Mouse (Mus musculus): ENCODE data around the gene Fam120b. TPM values are rescaled to one million over a fixed set of nuclear protein-coding genes. Genes with fewer than 3 reads are reported as not detected.
A peak's percentile ranks its signal among the peaks of the same experiment; 100 is the strongest.

Fam120b gene
- polyA plus RNA-seq, 1 experiment from 2014 or later: 32.2 TPM

GRCm38 (mm10) chr17:15370401-15370800, 25.6 kb upstream of the Fam120b start:
- Histone ChIP-seq H3K36me3 (ENCODE audit: control insufficient read depth, insufficient read depth, low read length) (peaks cover 29% of the 10 kb centered on the region), H3K4me2 (peak overlapping the region; percentile 56), H3K9me3 (ENCODE audit: control insufficient read depth, low read length) (no peaks in the 10 kb centered on the region), H3K4me1 (ENCODE audit: control insufficient read depth, insufficient read depth, low read length) (peaks cover 46% of the 10 kb centered on the region), H3K27ac (ENCODE audit: low read depth, low read length) (no peak overlapping the region), H3K9ac (ENCODE audit: low read length) (0 out of 2 replicates have a peak overlapping the region, but pooled peaks have one; percentile 20), H3K27me3 (ENCODE audit: control insufficient read depth, insufficient read depth, low read length) (no peaks in the 10 kb centered on the region; the same call in 1 of the 2 replicates), H3K4me3 (ENCODE audit: low read depth, low read length) (peak overlapping the region; percentile 20)
- WGBS: 95% methylated on average over 14 of the region's 14 CpGs
- DNase-seq (ENCODE audit: low spot score, missing footprints): no peak
- ATAC-seq (ENCODE audit: low FRiP score): no peak

GRCm38 (mm10) chr17:15371967-15372835, 23.8 kb upstream of the Fam120b start:
- peak overlapping the region; percentile 87 for H3K4me3 ChIP-seq (ENCODE audit: low read depth, low read length)
- H3K27me3 ChIP-seq (ENCODE audit: control insufficient read depth, insufficient read depth, low read length): no peaks in the 10 kb centered on the region; the same call in 1 of the 2 replicates
- ATAC-seq (ENCODE audit: low FRiP score) (peak; percentile 68), DNase-seq (ENCODE audit: low spot score, missing footprints) (peak; percentile 93)
- H3K4me2 ChIP-seq: peak overlapping the region; percentile 56
- peaks cover 29% of the 10 kb centered on the region for H3K36me3 ChIP-seq (ENCODE audit: control insufficient read depth, insufficient read depth, low read length)
- no peaks in the 10 kb centered on the region for H3K9me3 ChIP-seq (ENCODE audit: control insufficient read depth, low read length)
- peaks cover 48% of the 10 kb centered on the region for H3K4me1 ChIP-seq (ENCODE audit: control insufficient read depth, insufficient read depth, low read length)
- 26% methylated on average over 17 of the region's 17 CpGs for WGBS
- H3K27ac ChIP-seq (ENCODE audit: low read depth, low read length): peak overlapping the region; percentile 65
- H3K9ac ChIP-seq (ENCODE audit: low read length): peak overlapping the region; percentile 80

GRCm38 (mm10) chr17:15372931-15373652, 22.9 kb upstream of the Fam120b start:
- Histone ChIP-seq H3K9ac (ENCODE audit: low read length) (peak overlapping the region; percentile 80), H3K9me3 (ENCODE audit: control insufficient read depth, low read length) (no peaks in the 10 kb centered on the region), H3K36me3 (ENCODE audit: control insufficient read depth, insufficient read depth, low read length) (peaks cover 27% of the 10 kb centered on the region), H3K4me2 (peak overlapping the region; percentile 56), H3K27ac (ENCODE audit: low read depth, low read length) (peak overlapping the region; percentile 65), H3K4me3 (ENCODE audit: low read depth, low read length) (peak overlapping the region; percentile 87), H3K27me3 (ENCODE audit: control insufficient read depth, insufficient read depth, low read length) (peaks cover 3% of the 10 kb centered on the region; the same call in 1 of the 2 replicates), H3K4me1 (ENCODE audit: control insufficient read depth, insufficient read depth, low read length) (peaks cover 57% of the 10 kb centered on the region)
- ATAC-seq (ENCODE audit: low FRiP score) (no peak), DNase-seq (ENCODE audit: low spot score, missing footprints) (peak; percentile 88)
- WGBS: 62% methylated on average over 15 of the region's 15 CpGs

GRCm38 (mm10) chr17:15374321-15375141, 21.5 kb upstream of the Fam120b start:
- Histone ChIP-seq H3K4me2 (peak overlapping the region; percentile 56), H3K27ac (ENCODE audit: low read depth, low read length) (peak overlapping the region; percentile 93), H3K27me3 (ENCODE audit: control insufficient read depth, insufficient read depth, low read length) (peaks cover 3% of the 10 kb centered on the region; the same call in 1 of the 2 replicates), H3K9me3 (ENCODE audit: control insufficient read depth, low read length) (no peaks in the 10 kb centered on the region), H3K4me1 (ENCODE audit: control insufficient read depth, insufficient read depth, low read length) (peaks cover 72% of the 10 kb centered on the region), H3K36me3 (ENCODE audit: control insufficient read depth, insufficient read depth, low read length) (peaks cover 14% of the 10 kb centered on the region), H3K9ac (ENCODE audit: low read length) (peak overlapping the region; percentile 80), H3K4me3 (ENCODE audit: low read depth, low read length) (peak overlapping the region; percentile 87)
- WGBS: 1% methylated on average over 50 of the region's 50 CpGs
- DNase-seq (ENCODE audit: low spot score, missing footprints) (peak; percentile 93), ATAC-seq (ENCODE audit: low FRiP score) (no peak)

- WGBS: under 1% methylated on average over 18 of the region's 18 CpGs
- ATAC-seq (ENCODE audit: low FRiP score) (no peak), DNase-seq (ENCODE audit: low spot score, missing footprints) (no peak)
- no peaks in the 10 kb centered on the region for H3K9me3 ChIP-seq (ENCODE audit: control insufficient read depth, low read length)
- peak overlapping the region; percentile 56 for H3K4me2 ChIP-seq
- peak overlapping the region; percentile 93 for H3K27ac ChIP-seq (ENCODE audit: low read depth, low read length)
- H3K9ac ChIP-seq (ENCODE audit: low read length): peak overlapping the region; percentile 80
- H3K27me3 ChIP-seq (ENCODE audit: control insufficient read depth, insufficient read depth, low read length): peaks cover 6% of the 10 kb centered on the region; the same call in 1 of the 2 replicates
- peak overlapping the region; percentile 87 for H3K4me3 ChIP-seq (ENCODE audit: low read depth, low read length)
- peaks cover 72% of the 10 kb centered on the region for H3K4me1 ChIP-seq (ENCODE audit: control insufficient read depth, insufficient read depth, low read length)
- H3K36me3 ChIP-seq (ENCODE audit: control insufficient read depth, insufficient read depth, low read length): peaks cover 7% of the 10 kb centered on the region
Observed at GRCm38 (mm10) chr17:15375224-15375623, 20.8 kb upstream of the Fam120b start.

- Histone ChIP-seq H3K4me3 (ENCODE audit: low read depth, low read length) (peak overlapping the region; percentile 87), H3K27ac (ENCODE audit: low read depth, low read length) (peak overlapping the region; percentile 93), H3K9ac (ENCODE audit: low read length) (peak overlapping the region; percentile 80), H3K4me2 (peak overlapping the region; percentile 56), H3K4me1 (ENCODE audit: control insufficient read depth, insufficient read depth, low read length) (peaks cover 72% of the 10 kb centered on the region), H3K36me3 (ENCODE audit: control insufficient read depth, insufficient read depth, low read length) (peaks cover under 1% of the 10 kb centered on the region; the same call in 1 of the 2 replicates), H3K27me3 (ENCODE audit: control insufficient read depth, insufficient read depth, low read length) (peaks cover 8% of the 10 kb centered on the region; the same call in 1 of the 2 replicates), H3K9me3 (ENCODE audit: control insufficient read depth, low read length) (no peaks in the 10 kb centered on the region)
- peak; percentile 97 for DNase-seq (ENCODE audit: low spot score, missing footprints)
- peak; percentile 71 for ATAC-seq (ENCODE audit: low FRiP score)
- under 1% methylated on average over 68 of the region's 69 CpGs for whole genome bisulfite sequencing
Observed at GRCm38 (mm10) chr17:15375701-15376493, 20.1 kb upstream of the Fam120b start.

- H3K9ac ChIP-seq (ENCODE audit: low read length): peak within 1 kb of the TSS; percentile 80
- H3K4me1 ChIP-seq (ENCODE audit: control insufficient read depth, insufficient read depth, low read length): peaks cover 76% of the 10 kb centered on the region
- H3K27ac ChIP-seq (ENCODE audit: low read depth, low read length): peak within 1 kb of the TSS; percentile 93
- H3K4me3 ChIP-seq (ENCODE audit: low read depth, low read length): peak within 1 kb of the TSS; percentile 87
- WGBS: under 1% methylated on average over 36 of the region's 36 CpGs
- no peaks in the 10 kb centered on the region for H3K9me3 ChIP-seq (ENCODE audit: control insufficient read depth, low read length)
- ATAC-seq (ENCODE audit: low FRiP score) (peak; percentile 41), DNase-seq (ENCODE audit: low spot score, missing footprints) (peak; percentile 97)
- no peaks in the 10 kb centered on the region for H3K36me3 ChIP-seq (ENCODE audit: control insufficient read depth, insufficient read depth, low read length)
- H3K4me2 ChIP-seq: peak within 1 kb of the TSS; percentile 56
- peaks cover 8% of the 10 kb centered on the region; the same call in 1 of the 2 replicates for H3K27me3 ChIP-seq (ENCODE audit: control insufficient read depth, insufficient read depth, low read length)
Observed at GRCm38 (mm10) chr17:15376494-15377181, 19.4 kb upstream of the Fam120b start, which contains the start of gene Dll1. TSS of gene Dll1 (minus strand) at chr17:15376872.
